Mouse (Mus musculus) ES-E14 (cell line): ENCODE results near the gene Cdiptos.

Source experiments
- CHD2 ChIP-seq: IDR thresholded peaks from 2 replicates; pipeline ENCODE4 v1.6.1; 2014; ENCODE audit warnings: mild to moderate bottlenecking, low read depth, low read length, inconsistent platforms
- HCFC1 ChIP-seq: IDR thresholded peaks from 2 replicates; pipeline ENCODE4 v1.6.1; 2012; ENCODE audit warnings: low read length, inconsistent platforms, borderline replicate concordance; ENCODE audit not compliant: insufficient read depth
- MAFK ChIP-seq: IDR thresholded peaks from 2 replicates; pipeline ENCODE4 v1.6.1; 2014; ENCODE audit warnings: mild to moderate bottlenecking, low read depth, low read length, inconsistent platforms; ENCODE audit not compliant: insufficient read depth
- ZC3H11A ChIP-seq: IDR thresholded peaks from 2 replicates; pipeline ENCODE4 v1.6.1; 2012; ENCODE audit warnings: low read depth, mild to moderate bottlenecking, inconsistent platforms, low read length, borderline replicate concordance
- ZNF384 ChIP-seq: IDR thresholded peaks from 2 replicates; pipeline ENCODE4 v1.6.1; 2012; ENCODE audit warnings: low read depth, low read length, inconsistent platforms

GRCm38 (mm10) chr7:127018416-127019305 is 42.8 kb upstream of the Cdiptos start:
- TF ChIP-seq CHD2: no peak
- no peak for TF ChIP-seq ZC3H11A
- no peak for TF ChIP-seq ZNF384
- no peak for TF ChIP-seq HCFC1
- TF ChIP-seq MAFK: no peak
